Mouse (Mus musculus): ENCODE results near the gene B3gntl1. TPM values are rescaled to one million over a fixed set of nuclear protein-coding genes. Genes with fewer than 3 reads are reported as not detected.

B3gntl1 gene
- 1 to 10 TPM; 2.3 to 2.8 (median 2.5) TPM for total RNA-seq (2022)

- DNase-seq (ENCODE audit: low spot score in 2 of 2) = peak; percentile 99
These were observed at the start of gene B3gntl1 for GRCm38 (mm10) chr11:121672990-121673572. TSS of gene B3gntl1 (minus strand) at chr11:121673153.

DNA sequence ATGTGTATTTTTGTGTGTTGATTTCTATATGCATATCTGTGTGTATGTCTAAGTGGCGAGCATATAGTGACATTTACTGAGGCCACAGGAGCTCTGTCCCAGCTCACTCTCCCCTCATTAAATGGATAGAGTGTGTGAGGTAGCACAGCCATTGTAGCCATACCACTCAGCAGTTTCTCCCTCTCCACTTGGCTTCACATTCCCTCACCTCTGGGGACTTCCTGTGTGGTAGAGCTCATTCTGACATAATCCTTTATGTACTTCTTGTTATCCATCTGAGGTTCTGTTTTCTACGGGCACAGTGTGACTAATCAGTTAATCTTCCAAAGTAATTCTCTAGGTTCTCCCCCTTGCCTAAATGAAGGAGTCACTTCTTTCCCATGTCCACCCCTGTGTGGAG, 49.5 kb upstream of the B3gntl1 start:
- DNase-seq (ENCODE audit: low spot score in 2 of 2) = no peak

- no peak for DNase-seq (ENCODE audit: low spot score in 2 of 2)
These were observed 47.8 kb upstream of the B3gntl1 start for GRCm38 (mm10) chr11:121720752-121721151.

DNA sequence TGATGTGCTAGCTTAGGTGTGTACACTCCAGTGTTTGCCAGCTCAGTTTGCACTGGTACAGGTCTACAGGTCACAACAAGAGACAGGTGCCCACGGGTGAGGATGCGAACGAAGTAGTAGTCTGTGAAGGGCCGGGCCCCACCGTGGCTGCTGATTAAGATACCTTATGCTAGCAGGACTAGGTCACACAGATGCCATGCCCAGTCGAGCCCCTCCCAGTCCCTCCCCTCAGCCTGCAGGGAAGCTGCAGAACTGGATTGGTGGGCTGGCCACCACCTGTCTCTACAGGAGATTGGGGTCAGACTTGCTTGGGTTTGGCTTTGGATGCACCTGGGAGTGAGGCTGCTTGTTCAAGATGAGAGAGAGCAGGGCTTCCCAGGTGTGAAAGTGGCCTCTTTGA, 44.8 kb upstream of the B3gntl1 start:
- DNase-seq (ENCODE audit: low spot score in 2 of 2) = no peak

DNA sequence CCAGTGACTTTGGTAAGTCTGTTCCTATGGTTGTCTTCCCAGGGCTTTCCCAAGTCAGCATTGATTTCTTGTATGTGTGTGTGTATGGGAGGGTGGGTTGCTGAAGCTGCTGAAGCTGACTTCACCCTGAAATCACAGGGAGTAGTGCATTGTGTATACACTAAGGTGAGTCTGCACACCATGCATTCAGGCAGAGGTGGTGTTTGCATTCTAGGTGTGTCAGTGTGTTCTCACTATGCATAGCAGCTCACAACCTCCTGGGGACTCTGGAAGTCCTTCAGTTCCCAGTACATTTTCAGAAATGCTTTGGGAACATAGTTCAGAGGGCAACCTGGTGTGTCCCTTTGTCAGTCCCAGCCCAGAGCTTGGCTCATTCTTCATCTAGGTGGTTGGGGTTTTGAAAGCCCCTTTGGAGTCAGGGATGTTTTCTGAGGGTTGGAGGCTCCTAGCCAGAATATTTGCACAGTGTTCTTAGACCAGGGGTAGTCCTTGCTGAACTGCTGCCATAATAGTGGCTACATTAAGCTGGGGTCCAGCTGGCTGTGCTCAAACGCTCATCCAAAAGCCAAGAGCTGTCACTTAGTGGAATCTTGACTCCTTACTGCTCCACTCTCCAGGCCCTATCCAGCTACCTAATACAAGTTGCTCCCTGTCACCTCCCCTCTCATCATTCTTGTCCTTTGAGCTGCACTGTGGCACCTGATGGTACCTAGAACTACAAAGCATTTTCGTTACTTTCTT, 42.0 kb upstream of the B3gntl1 start:
- no peak for DNase-seq (ENCODE audit: low spot score in 2 of 2)

DNA sequence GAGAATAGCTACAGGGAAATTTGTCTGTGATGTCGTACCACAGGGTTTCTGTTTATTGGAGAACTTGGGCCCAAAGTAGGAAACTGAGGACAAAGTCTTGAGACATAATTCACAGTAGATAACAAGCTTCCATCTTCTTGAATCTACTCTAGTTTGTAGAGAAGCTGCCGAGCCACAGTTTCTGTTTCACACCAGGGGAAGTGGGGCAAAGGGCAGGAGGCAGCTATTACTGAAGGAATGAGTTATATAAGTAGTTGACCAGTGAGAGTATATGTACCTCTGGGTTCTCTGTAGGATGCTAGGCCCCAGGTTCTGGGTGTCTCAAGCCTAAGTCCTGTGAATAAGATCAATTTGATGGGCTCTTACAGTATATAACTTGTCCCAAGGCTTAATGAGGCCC, 40.6 kb upstream of the B3gntl1 start:
- DNase-seq (ENCODE audit: low spot score in 2 of 2) = no peak

- no peak for DNase-seq (ENCODE audit: low spot score in 2 of 2)
These were observed 40.0 kb upstream of the B3gntl1 start for GRCm38 (mm10) chr11:121712987-121713386.

GRCm38 (mm10) chr11:121710245-121710644, 37.3 kb upstream of the B3gntl1 start:
- no peak for DNase-seq (ENCODE audit: low spot score in 2 of 2)

DNA sequence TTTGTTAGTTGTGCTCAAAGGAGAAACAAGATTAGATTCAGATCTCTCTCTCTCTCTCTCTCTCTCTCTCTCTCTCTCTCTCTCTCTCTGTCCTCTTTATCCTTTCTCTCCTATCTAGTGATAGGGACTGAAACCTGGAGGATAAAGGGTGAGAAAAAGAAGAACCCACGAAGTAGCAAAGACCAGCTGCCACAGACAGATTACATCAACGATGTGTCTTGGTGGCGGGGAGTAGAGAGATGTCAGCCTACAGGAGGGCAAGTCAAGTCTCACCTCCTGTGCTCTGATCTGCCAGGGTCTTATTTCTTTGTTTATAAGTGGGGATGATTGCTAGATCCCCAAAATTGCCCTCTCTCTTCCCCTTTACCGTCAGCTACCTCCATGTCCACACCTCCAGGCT, 36.3 kb upstream of the B3gntl1 start:
- DNase-seq (ENCODE audit: low spot score in 2 of 2) = no peak

GRCm38 (mm10) chr11:121706521-121707005, 33.6 kb upstream of the B3gntl1 start:
- DNase-seq (ENCODE audit: low spot score in 2 of 2) = no peak

GRCm38 (mm10) chr11:121703619-121704215, 30.8 kb upstream of the B3gntl1 start:
- DNase-seq (ENCODE audit: low spot score in 2 of 2) = no peak

GRCm38 (mm10) chr11:121702895-121703618, 30.1 kb upstream of the B3gntl1 start:
- peak; percentile 57 to 68 for DNase-seq (ENCODE audit: low spot score in 2 of 2)

- DNase-seq (ENCODE audit: low spot score in 2 of 2) = peak; percentile 91 to 92
These were observed 29.4 kb upstream of the B3gntl1 start for GRCm38 (mm10) chr11:121702111-121702894.

- no peak for DNase-seq (ENCODE audit: low spot score in 2 of 2)
These were observed 28.3 kb upstream of the B3gntl1 start, which contains the start of gene Metrnl for GRCm38 (mm10) chr11:121701244-121701643. TSS of gene Metrnl (plus strand) at chr11:121701544.

DNA sequence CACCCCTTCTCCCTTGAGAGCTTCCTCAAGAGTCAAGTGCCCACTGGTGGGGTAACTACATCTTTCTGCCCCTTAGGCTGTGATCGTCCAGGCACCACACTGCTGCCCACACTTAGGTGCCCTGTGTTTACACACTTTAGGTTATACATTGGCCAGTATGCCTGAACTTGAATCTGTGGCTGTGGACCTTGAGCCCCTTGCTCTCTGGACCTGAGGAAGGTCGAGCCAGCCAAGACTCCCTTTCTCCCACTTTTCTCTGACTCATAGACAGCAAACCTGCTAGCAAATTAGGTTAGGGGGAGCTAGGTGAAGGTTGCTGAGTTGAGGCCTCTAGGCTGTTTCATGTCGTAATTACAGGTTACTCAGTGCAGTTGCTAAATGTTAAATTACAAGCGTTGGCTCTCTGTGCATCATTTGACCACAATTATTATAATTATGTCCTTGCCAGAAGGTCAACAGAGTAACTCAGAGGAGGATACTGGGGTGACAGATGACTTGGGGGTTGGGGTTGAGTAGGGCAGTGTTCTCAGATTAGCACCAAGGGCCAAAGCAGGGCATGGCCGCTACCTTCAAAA, 25.5 kb upstream of the B3gntl1 start:
- no peak for DNase-seq (ENCODE audit: low spot score in 2 of 2)

GRCm38 (mm10) chr11:121697271-121697670, 24.3 kb upstream of the B3gntl1 start:
- DNase-seq (ENCODE audit: low spot score in 2 of 2) = no peak

- no peak for DNase-seq (ENCODE audit: low spot score in 2 of 2)
These were observed 22.5 kb upstream of the B3gntl1 start for GRCm38 (mm10) chr11:121695304-121696064.

GRCm38 (mm10) chr11:121688024-121688423, 15.1 kb upstream of the B3gntl1 start:
- DNase-seq (ENCODE audit: low spot score in 2 of 2) = no peak

GRCm38 (mm10) chr11:121686674-121687073, 13.7 kb upstream of the B3gntl1 start:
- DNase-seq (ENCODE audit: low spot score in 2 of 2) = peak in 1 of 2 experiments; percentile 23

GRCm38 (mm10) chr11:121686091-121686490, 13.1 kb upstream of the B3gntl1 start:
- no peak for DNase-seq (ENCODE audit: low spot score in 2 of 2)

Measured in gastrocnemius, adult 8-10 months (tissue).